Mouse (Mus musculus) kidney, postnatal 36 days (tissue): ENCODE data around the gene Olfr63.
"Not testable (repeated sequence)": the region's sequence is repeated elsewhere in the genome, so short reads cannot be mapped to it uniquely, and the experiment has no call there.

Experiments used
- DNase-seq, 2 experiments: peaks; one replicate each; pipeline ENCODE4 v3.0.0; 2021 to 2022; ENCODE audit warnings: mixed read lengths in 2 of 2

The Olfr63 gene

DNA sequence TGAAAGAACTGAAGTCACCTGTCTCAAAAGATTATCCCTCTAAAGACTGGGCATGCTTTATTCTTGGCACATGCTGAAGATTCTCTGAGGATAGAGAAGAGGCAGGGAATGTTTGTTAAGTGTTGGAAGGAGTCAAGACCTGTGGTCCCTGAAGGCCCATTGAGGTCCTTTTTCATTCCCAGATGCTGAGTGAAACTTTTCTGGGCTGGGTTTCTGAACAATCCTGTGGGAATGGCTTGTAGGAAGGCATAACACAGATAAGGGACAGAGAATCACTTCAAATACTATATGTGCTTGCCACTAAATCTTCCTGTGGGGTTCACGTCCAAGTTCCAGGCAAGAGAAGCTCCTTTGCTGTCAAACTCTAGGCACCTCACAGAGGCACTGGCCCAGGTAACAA is at the start of gene Olfr63:
TSS of gene Olfr63 (plus strand) at position 301 of the 400 bp plus-strand sequence.
- no peak for DNase-seq

DNA sequence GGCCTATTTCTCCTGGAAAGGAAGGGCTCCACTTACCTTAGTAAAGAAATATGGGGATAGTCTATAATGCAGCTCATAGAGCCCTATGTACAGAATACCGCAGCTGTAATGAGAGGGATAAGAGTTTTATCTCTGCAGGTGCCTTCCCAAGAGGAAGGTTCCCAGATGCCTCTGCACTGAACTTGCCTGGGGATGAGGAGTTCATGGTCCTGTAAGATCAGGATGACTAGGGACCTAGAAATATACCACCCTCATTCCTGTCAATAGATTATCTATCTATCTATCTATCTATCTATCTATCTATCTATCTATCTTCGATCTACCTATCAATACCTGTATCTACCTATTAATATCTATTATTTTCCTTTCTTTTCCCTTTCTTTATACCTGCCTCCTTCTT is 42.9 kb upstream of the Olfr63 start, which contains the start of gene Olfr1564:
TSS of gene Olfr1564 (minus strand) at position 101 of the 400 bp plus-strand sequence.
- no peak for DNase-seq

DNA sequence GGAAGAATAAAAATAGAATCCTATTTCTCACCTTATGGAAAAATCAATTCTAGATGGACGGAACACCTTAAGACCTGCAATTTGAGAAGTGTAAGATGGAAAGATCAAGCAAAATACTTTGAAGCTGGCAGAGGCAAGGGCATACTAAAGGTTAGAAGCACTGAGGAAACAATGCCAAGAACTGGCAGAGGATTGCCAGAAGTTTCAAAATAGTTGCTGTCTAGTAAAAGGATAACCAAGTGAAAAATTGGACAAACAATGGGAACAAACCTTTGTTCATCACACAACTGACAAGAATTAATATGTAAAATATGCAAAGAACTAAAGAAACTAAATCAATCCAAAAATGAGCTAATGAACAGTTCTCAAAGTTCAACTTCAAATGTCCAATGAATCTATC is 27.8 kb upstream of the Olfr63 start:
- peak in 1 of 2 experiments; percentile 10 for DNase-seq

- DNase-seq: not testable (repeated sequence)
Observed at GRCm38 (mm10) chr17:33254530-33255318, 9.8 kb upstream of the Olfr63 start, which contains the start of gene Zfp955a. Gene Zfp955a, minus strand, starts transcription at chr17:33255145.

DNA sequence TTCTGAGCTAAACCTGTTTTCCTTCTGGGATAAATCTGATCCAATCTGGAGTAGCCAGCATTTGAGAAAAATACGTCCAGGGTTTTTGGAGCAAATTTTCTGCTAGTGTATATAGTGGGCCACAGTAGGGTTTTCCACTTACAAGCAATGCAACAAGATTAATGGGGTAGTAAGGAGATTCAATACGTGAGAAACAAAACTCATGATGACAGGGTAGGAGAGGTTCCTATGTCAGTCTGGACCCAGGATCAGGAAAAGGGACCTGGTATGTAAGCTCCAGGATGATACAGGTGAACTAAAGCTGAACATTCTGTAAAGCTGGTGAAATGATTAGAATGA is 9.2 kb upstream of the Olfr63 start:
- not testable (repeated sequence) for DNase-seq

- no peak for DNase-seq
Observed at GRCm38 (mm10) chr17:33268907-33269306, 4.4 kb downstream of the Olfr63 start.

DNA sequence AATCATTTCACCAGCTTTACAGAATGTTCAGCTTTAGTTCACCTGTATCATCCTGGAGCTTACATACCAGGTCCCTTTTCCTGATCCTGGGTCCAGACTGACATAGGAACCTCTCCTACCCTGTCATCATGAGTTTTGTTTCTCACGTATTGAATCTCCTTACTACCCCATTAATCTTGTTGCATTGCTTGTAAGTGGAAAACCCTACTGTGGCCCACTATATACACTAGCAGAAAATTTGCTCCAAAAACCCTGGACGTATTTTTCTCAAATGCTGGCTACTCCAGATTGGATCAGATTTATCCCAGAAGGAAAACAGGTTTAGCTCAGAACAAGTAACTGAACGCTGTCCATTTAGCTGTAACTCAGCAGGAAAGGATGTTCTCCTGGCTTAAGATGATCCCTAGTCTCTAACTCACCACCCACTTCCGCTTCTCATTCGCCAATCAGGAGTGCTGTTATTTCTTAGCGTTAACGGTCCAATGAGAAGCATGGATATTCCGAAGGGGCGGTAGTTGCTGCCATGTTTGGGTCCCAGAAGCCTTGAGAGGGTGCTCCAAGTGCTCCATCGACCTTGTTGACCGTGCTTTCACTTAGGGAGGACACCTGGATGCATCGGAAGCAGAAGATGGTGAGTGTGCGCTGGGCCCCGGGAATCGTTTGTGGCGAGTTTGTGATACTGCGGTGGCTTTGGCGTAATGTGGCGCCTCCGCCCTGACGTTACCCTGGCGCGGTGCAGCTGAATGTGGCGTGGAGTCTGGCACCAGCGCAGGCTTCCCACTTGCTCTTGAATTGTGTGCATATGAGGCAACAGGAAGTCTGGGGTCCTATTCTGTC is 24.8 kb downstream of the Olfr63 start, which contains the start of gene Zfp955b:
TSS of gene Zfp955b (plus strand) at position 506 of the 837 bp plus-strand sequence.
- DNase-seq: not testable (repeated sequence)

GRCm38 (mm10) chr17:33289876-33290149 is 25.3 kb downstream of the Olfr63 start:
- DNase-seq: not testable (repeated sequence)
